Mouse (Mus musculus) embryonic fibroblast, embryonic 13.5 days (primary cell): Measurements from ENCODE around the gene Zbtb3. TPM values are rescaled to one million over a fixed set of nuclear protein-coding genes. Genes with fewer than 3 reads are reported as not detected.

Experiments used
- H3K27ac ChIP-seq: 2 replicates; pipeline ENCODE4 v1.5.1; 2012; ENCODE audit warnings: low read length, control low read depth, inconsistent platforms; ENCODE audit not compliant: insufficient read depth
- H3K4me1 ChIP-seq: 2 replicates; pipeline ENCODE4 v1.6.1; 2011; ENCODE audit warnings: low read length; ENCODE audit not compliant: control insufficient read depth, insufficient read depth
- H3K4me3 ChIP-seq: 2 replicates; pipeline ENCODE4 v1.5.1; 2011; ENCODE audit warnings: mild to moderate bottlenecking, control low read depth, low read length; ENCODE audit not compliant: insufficient read depth
- CTCF ChIP-seq: IDR thresholded peaks from 2 replicates; pipeline ENCODE4 v1.5.1; 2011; ENCODE audit warnings: mild to moderate bottlenecking, control low read depth, low read length, moderate library complexity, borderline replicate concordance; ENCODE audit not compliant: insufficient read depth
- POLR2A ChIP-seq: IDR thresholded peaks from 2 replicates; pipeline ENCODE4 v1.6.1; 2011; ENCODE audit warnings: low read depth, mild to moderate bottlenecking, control low read depth, low read length, moderate library complexity
- polyA plus RNA-seq: library from polyadenylated mRNA; stranded (reverse); fragments of >200 nt; gene quantifications from 2 replicates; pipeline ENCODE4 v1.2.4, GENCODE M21; 2011; ENCODE audit warnings: low read depth; ENCODE audit not compliant: missing spikeins, insufficient read length

Gene Zbtb3
- polyA plus RNA-seq, 1 experiment, result 1.4 TPM

DNA sequence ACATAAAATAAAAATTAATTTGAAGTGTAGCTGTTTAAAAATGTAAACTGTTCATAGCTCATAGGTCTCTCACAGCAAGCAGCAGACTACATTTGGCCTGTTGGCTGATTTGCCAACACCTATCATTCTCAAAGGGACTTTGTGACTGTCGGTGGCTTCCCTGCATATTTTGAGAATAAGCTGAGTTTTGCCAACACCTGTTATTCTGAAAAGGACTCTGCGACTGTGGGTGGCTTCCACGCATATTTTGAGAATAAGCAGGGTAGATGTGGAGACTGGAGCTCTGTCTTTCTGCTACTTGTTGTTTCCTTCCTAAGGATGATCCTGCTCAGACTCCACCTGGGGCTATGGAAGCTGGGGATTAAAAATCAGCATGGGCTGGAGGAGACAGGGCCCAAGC, 50.8 kb downstream of the Zbtb3 start:
- H3K27ac ChIP-seq, result no peak overlapping the region
- H3K4me3 ChIP-seq, result no peak overlapping the region
- H3K4me1 ChIP-seq, result 0 out of 2 replicates have a peak, but pooled peaks cover 2% of the 10 kb centered on the region
- no peak for TF ChIP-seq POLR2A
- TF ChIP-seq CTCF, result no peak

Other genes starting within 250 kb of the Zbtb3 start
- gene Slc22a8, start 211.3 kb upstream of the Zbtb3 start, polyA plus RNA-seq, result not detected in 2 replicates
- gene Slc22a6, start 184.5 kb upstream of the Zbtb3 start, polyA plus RNA-seq, result not detected in 2 replicates
- gene Chrm1, start 138.8 kb upstream of the Zbtb3 start, polyA plus RNA-seq, result not detected in 2 replicates
- gene Slc3a2, start 79.2 kb upstream of the Zbtb3 start, polyA plus RNA-seq, result 203 and 309 TPM in 2 replicates
- gene Wdr74, start 66.7 kb upstream of the Zbtb3 start, polyA plus RNA-seq, result 46.5 and 52.3 TPM in 2 replicates
- not detected in 2 replicates for gene 1700092M07Rik, start 61.8 kb upstream of the Zbtb3 start, polyA plus RNA-seq
- gene Stx5a, start 61.1 kb upstream of the Zbtb3 start, polyA plus RNA-seq, result 97.6 and 114 TPM in 2 replicates
- 172 and 183 TPM in 2 replicates for gene Nxf1, start 45.5 kb upstream of the Zbtb3 start, polyA plus RNA-seq
- gene Tmem223, start 31.6 kb upstream of the Zbtb3 start, polyA plus RNA-seq, result 34.7 and 36.7 TPM in 2 replicates
- 41.7 and 49.2 TPM in 2 replicates for gene Tmem179b, start 28.1 kb upstream of the Zbtb3 start, polyA plus RNA-seq
- 15.7 and 22.7 TPM in 2 replicates for gene Taf6l, start 16.1 kb upstream of the Zbtb3 start, polyA plus RNA-seq
- gene Polr2g, start 4.0 kb upstream of the Zbtb3 start, polyA plus RNA-seq, result 93.9 and 96.0 TPM in 2 replicates
- gene Ttc9c, start 16.8 kb downstream of the Zbtb3 start, polyA plus RNA-seq, result 52.8 and 68.7 TPM in 2 replicates
- gene Hnrnpul2, start 17.5 kb downstream of the Zbtb3 start, polyA plus RNA-seq, result 78.5 and 98.7 TPM in 2 replicates
- 43.8 and 73.0 TPM in 2 replicates for gene AC129217.1, start 27.2 kb downstream of the Zbtb3 start, polyA plus RNA-seq
- gene Bscl2, start 34.9 kb downstream of the Zbtb3 start, polyA plus RNA-seq, result 41.2 and 50.0 TPM in 2 replicates
- gene Gng3, start 36.6 kb downstream of the Zbtb3 start, polyA plus RNA-seq, result not detected in 2 replicates
- gene Lrrn4cl, start 48.2 kb downstream of the Zbtb3 start, polyA plus RNA-seq, result 5.9 and 9.0 TPM in 2 replicates
- gene Ubxn1, start 68.9 kb downstream of the Zbtb3 start, polyA plus RNA-seq, result 104 and 112 TPM in 2 replicates
- 16.3 and 22.3 TPM in 2 replicates for gene Uqcc3, start 78.4 kb downstream of the Zbtb3 start, polyA plus RNA-seq
- gene Lbhd1, start 81.2 kb downstream of the Zbtb3 start, polyA plus RNA-seq, result 11.7 and 28.6 TPM in 2 replicates
- gene Gm49403, start 81.4 kb downstream of the Zbtb3 start, polyA plus RNA-seq, result not detected in 2 replicates
- 61.7 and 68.8 TPM in 2 replicates for gene 1810009A15Rik, start 86.3 kb downstream of the Zbtb3 start, polyA plus RNA-seq
- gene Gm49416, start 86.4 kb downstream of the Zbtb3 start, polyA plus RNA-seq, result 16.8 and 18.4 TPM in 2 replicates
- gene Ints5, start 90.5 kb downstream of the Zbtb3 start, polyA plus RNA-seq, result 20.2 and 23.1 TPM in 2 replicates
- 176 and 190 TPM in 2 replicates for gene Ganab, start 95.5 kb downstream of the Zbtb3 start, polyA plus RNA-seq
- 26.7 and 28.9 TPM in 2 replicates for gene B3gat3, start 117.8 kb downstream of the Zbtb3 start, polyA plus RNA-seq
- 2.7 and 3.5 TPM in 2 replicates for gene Rom1, start 126.8 kb downstream of the Zbtb3 start, polyA plus RNA-seq
- gene Eml3, start 127.0 kb downstream of the Zbtb3 start, polyA plus RNA-seq, result 26.2 and 28.2 TPM in 2 replicates
- gene Mta2, start 139.3 kb downstream of the Zbtb3 start, polyA plus RNA-seq, result 101 and 102 TPM in 2 replicates
- gene Tut1, start 151.3 kb downstream of the Zbtb3 start, polyA plus RNA-seq, result 16.8 and 19.7 TPM in 2 replicates
- 882 and 905 TPM in 2 replicates for gene Eef1g, start 164.5 kb downstream of the Zbtb3 start, polyA plus RNA-seq
- gene Ahnak, start 186.7 kb downstream of the Zbtb3 start, polyA plus RNA-seq, result 559 and 687 TPM in 2 replicates